Mouse (Mus musculus) lung, adult 18-20 months (tissue): ENCODE data around the gene Dvl2.
"Not testable (repeated sequence)": the region's sequence is repeated elsewhere in the genome, so short reads cannot be mapped to it uniquely, and the experiment has no call there.

Experiments
- DNase-seq, 2 experiments: peaks; one replicate each; pipeline ENCODE4 v3.0.0; 2022; ENCODE audit warnings: mixed read lengths in 2 of 2

Dvl2 gene

DNA sequence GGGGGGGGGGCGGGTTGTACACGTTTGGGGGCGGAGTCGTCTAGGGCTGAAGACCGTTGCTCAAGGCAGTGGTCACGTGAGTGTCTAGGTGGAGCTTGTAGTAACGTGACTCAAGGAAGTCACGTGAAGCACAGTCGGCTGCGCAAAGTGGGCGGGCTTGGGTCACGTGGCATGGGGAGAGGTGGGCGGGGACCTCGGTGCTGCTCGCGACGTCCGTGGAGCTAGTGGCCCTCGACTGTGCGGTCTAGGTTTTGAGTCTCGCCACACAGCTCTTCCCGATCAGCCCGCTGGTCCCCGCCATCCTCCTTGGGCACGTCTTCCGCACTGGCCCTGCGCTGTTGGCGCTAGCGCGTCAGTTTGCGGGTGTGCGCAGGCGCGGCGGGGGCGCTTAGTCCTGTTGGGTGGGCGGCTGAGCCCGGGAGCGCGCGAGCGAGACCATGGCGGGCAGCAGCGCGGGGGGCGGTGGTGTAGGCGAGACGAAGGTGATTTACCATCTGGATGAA is at the start of gene Dvl2:
Gene Dvl2, plus strand, starts transcription at position 200 of the 503 bp plus-strand sequence.
- DNase-seq: peak; percentile 92 to 95

DNA sequence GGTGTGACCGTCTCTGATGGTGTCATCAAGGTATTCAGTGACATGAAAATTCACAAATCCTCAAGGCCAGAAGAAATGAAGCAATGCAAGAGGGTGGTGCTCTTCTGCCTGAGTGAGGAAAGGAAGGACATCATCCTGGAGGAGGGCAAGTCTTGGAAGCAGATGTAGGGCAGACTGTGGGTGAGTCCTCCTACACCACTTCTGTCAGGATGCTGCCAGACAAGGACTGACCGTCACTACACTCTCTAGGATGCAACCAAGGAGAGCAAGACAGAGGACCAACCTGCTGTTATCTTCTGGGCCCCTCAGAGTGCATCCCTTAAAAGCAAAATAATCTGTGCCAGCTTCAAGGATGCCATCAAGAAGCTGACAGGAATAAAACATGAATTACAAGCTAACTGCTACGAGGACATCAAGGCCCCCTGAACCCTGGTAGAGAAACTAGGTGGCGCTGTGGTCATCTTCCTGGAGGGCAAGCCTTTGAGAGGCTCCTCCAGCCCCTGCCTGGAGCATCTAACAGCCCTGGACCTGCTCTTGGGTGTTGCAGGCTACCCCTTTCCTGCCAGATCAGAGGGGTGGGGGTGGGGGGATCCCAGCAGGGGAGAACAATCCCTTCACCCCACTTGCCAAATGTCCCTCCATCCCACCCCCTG is 49.5 kb upstream of the Dvl2 start:
- DNase-seq: no peak

- no peak for DNase-seq
Measured at GRCm38 (mm10) chr11:69952274-69952673, 48.1 kb upstream of the Dvl2 start.

DNA sequence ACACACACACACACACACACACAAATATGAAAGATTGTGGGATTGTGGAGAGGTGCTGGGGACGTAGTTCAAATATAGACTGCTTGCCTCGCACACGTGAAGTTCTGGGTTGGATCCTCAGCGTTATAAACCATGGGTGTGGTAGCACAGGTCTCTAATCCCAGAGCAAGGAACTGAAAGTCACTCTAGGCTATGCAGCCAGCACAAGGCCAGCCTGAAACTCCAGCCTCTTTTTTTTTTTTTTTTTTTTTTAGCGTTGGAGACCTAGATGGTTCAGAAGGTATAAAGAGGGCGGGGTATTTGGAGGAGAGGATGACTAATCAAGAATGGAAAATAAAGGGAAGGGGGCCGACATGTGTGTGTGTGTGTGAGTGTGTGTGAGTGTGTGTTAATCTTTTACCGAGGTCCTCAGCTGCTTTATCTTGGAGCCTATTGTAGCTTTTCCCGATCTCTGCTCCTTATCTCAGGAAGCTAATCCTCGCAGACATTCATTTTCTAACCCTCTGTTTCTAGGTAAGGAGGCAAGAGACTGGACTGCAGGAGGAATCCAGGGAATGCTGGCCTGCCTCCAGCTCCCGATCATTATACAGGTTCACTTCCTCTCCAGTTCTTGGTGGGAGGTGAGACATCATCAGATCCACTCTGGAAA is 47.0 kb upstream of the Dvl2 start:
- DNase-seq: no peak

- DNase-seq: not testable (repeated sequence)
Measured at GRCm38 (mm10) chr11:69955618-69956017, 44.8 kb upstream of the Dvl2 start.

DNA sequence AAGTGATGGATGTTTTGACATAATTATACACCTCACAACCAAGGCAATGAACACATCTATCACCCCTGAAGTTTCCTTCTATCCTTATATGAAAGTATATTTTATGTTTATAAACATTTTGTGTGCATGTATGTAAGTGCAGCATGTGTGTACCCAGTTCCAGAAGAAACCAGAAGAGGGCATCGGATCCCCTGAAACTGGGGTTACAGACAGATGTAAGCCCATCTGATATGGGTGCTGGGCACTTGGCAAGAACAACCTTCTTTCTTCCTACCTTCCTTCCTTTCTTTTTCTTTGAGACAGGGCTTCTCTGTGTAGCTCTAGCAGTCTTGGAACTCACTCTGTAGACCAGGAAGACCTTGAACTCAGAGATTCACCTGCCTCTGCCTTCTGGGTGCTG is 44.2 kb upstream of the Dvl2 start:
- no peak for DNase-seq

DNA sequence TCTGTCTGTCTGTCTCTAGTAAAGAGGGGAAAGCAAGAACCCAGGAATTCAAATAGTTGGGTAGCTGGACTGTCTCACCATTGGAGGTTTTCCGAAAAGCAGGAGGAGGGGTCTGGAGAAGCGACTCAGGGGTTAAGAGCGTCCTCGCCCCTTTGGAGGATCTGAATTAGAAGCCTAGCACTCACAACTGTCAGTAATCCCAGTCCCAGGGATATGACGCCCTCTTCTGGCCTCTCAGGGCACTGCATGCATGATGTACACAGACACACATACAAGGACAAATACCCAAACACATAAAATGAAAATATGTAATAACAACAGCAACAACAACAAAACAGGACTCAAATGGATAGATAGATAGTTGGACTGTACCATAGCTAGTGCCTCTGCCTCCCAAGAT is 39.8 kb upstream of the Dvl2 start:
- DNase-seq: no peak

DNA sequence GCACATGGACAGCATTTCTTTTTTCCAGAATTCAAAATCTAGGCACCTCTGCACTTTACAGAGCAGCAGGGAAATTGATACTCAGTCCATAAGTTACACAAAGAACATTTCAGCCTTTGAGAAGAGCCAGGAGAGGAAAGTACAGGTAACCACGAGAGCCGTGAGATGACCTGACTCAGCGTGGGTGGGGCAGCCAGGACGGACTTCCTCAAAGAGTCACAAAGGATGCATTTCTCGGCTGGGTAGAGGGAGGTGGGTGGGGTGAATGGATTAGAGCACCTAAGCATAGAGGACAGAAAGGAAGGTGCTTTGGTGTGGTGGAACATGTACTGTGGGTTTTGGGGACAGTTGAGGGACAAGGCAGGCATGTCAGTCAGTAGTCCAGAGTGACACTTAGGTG is 38.6 kb upstream of the Dvl2 start:
- DNase-seq: no peak

DNA sequence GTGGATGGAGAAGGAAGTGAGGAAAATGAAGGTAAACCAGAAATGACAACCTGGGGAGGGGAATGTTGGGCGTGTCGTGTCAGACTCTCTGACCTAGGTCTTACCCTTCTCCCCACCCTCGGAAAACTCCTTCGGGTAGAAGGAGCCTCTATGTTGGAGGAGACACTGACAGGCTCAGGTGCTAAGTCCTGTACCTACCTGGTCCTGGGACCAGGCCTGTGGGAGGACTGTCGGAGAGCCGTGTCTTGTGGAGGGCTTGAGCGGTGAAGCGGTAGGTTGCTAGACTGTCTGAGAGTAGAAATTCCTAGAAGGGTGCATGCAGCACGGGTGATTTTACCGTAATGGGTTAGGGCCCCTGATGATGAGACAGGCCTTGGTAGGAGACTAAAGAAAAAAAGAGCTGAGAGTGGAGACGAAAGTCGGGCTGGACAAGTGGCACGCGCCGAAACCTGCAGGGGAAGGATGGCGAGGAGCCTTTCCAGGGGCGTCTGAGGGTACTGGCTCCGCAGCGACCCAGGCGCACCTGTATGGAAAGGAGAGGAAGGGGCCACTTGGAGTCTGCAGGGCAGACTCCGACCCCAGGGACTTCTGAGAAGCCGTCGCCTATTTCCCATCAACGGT is 35.6 kb upstream of the Dvl2 start, which contains the start of gene Cldn7:
Gene Cldn7, plus strand, starts transcription at position 130 of the 621 bp plus-strand sequence.
- no peak for DNase-seq

DNA sequence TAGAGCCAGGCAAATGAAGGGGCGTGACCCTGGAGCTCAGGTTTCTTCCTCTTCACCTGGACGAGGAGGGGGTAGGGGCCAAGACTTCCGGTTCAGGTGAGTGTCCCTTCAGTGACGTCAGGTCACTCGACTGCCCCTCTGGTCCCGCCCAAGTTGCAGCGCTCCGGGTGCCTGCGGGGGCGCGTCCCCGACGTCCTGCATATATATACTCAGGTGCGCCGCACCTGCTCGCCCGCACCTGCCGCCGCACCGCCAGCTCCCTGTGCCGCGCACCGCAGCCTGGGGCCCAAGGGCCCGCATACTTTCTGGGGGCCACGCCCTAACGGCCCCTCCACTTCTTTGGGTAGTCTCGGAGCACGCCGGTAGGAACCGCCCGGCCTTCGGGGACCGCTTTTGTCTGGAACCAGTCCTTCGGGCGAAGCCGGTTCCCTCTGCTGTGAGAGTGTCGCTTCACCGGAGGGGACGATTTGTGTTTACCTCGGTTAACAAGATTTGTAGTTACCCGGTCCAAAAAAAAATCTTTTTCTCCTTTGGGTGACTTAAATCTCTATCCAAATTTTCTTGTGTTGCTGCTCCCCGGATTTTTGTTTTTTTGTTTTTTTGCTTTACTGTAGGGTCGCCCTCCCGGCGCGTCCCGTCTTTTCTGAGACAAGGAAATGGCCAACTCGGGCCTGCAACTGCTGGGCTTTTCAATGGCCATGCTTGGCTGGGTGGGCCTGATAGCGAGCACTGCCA is 35.0 kb upstream of the Dvl2 start:
- peak; percentile 89 to 94 for DNase-seq

DNA sequence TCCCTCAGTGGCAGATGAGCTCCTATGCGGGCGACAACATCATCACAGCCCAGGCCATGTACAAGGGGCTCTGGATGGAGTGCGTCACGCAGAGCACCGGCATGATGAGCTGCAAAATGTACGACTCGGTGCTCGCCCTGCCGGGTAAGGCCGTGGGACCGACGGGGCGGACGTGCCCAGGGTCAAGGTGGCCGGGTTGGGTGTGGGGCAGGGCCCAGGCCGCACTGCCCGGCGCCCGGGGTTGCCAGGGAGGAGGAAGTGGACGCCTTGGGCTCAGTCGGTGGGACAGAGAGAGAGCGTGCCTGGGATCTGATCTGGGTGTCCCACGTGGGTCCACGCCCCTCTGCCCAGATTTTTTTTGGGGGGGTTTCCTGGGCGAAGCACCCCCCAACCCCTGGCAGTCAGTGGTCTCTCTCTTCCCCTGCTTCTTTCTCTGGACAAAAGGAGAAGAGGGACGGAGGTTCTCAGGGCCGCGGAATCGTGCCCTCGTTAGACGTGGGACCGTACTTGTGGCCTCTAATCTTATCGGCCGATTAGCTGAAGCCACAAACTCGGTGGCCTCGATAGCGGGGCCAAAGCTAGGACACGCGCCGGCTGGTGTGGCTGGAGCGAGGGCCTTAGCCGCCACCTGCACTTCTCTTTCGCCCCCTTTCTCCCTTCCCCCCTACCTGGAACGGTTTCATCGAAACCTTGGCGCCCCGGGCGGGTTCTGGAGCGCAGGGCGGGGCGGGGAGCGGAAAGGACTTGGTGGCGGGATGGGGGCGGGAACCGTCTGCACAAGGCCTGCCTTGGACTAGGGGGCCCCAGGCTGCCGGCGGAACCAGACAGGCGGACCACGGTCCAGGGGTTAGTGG is 34.2 kb upstream of the Dvl2 start:
- DNase-seq: peak; percentile 63 to 70

DNA sequence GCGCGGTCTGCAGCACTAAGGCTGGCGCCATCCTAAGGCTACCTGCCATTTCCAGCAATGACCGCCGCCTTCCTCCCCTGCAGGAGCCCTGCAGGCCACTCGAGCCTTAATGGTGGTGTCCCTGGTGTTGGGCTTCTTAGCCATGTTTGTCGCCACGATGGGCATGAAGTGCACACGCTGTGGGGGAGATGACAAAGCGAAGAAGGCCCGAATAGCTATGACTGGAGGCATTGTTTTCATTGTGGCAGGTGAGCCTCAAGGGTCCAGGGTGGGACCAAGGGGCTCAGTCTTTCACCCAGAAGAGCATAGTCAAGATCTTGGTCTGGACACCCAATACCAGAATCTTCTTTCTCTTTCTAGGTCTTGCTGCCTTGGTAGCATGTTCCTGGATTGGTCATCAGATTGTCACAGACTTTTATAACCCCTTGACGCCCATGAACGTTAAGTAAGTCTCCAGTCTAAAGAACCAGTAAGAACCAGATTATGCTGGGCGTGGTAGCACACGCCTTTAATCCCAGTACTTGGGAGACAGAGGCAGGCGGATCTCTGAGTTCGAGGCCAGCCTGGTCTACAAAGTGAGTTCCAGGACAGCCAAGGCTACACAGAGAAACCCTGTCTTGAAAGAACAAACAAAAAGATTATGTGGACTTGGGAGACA is 33.4 kb upstream of the Dvl2 start:
- DNase-seq: no peak

DNA sequence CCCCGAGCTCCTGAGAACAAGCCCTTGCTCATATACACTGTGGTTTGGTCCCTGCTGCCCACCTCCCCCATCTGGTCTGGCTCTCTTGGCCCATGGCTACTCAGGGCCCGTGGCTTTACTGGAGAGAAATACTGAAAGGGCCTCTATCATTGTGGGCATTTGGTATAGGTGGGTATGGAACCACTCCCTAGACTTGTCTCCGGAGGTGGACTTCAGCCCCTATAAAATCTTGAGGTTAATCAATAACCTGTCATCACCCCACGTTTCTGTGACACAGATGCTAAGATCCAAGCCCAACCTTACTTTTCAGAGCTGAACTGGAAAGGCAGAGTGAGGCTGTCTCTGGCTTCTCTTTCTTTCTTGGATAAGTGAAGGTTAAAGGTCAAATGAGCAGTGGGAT is 31.6 kb upstream of the Dvl2 start:
- DNase-seq: no peak

GRCm38 (mm10) chr11:69970222-69970621 is 30.2 kb upstream of the Dvl2 start:
- no peak for DNase-seq

- DNase-seq: no peak
Measured at GRCm38 (mm10) chr11:69970775-69971174, 29.6 kb upstream of the Dvl2 start.

GRCm38 (mm10) chr11:69974907-69975306 is 25.5 kb upstream of the Dvl2 start:
- no peak for DNase-seq

DNA sequence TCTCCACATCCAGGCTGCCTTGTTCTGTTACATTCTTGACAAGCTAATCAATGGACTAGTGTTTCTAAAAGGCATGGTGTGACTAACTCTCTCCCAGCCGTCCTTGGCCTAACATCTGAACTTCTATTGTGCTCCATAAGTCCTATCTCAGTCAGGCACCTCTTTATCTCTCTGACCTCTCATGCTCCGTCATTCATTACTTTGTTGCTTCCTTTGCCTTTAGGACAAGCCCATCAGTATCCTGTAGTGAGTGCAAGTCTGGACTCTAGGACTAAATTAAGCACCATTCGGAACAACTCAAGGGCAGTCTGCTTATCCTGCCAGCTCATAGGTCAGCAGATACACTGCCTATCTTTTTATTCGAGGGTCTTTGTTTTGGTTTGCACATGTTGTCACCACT is 24.1 kb upstream of the Dvl2 start:
- DNase-seq: no peak

DNA sequence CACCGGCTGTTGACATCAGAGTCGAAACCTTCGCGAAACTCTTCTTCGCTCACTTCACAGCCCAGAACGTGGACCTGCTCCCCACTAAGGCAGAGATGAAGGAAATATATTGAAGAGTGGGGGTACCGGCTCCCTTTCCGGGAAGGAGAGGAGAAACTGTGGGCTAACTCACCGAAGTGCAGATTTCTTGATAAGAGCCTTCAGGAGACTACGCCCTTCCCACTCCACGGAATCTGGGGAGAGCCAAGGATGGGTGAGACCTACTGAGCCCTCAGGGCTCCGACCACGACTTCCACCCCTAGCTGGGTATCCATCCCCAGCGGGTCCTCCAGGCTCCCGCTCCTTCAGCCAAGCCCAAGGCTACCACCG is 20.6 kb upstream of the Dvl2 start:
- no peak for DNase-seq

- peak; percentile 96 to 97 for DNase-seq
Measured at GRCm38 (mm10) chr11:69980196-69981140, 19.9 kb upstream of the Dvl2 start.

DNA sequence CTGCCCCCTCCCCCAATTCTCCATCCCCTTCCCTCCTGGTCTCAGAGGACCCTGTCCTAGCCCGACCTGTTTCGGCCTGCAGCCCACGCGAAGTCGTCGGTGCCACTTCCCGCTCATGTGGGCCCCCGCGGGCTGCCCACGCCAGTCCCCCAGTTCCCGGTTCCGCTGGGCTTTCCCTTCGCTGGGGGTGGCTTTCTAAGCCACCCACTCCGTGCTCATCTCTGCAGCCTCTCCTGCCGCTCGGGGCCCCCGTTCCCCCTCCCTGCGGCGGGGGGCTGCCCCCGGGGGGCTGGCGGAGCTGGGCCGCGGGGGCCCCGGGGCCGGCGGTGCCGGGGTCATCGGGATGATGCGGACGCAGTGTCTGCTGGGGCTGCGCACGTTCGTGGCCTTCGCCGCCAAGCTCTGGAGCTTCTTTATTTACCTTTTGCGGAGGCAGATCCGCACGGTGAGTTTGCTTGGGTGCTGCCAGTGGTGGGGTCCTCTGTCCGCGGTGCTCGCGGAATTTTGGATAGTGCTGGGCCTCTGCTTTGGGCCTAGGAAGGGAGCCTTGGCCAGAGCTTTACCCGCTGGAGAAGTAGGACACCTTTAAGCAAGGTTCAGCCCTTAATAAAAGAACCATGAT is 19.1 kb upstream of the Dvl2 start, which contains the start of gene Ctdnep1:
Gene Ctdnep1, plus strand, starts transcription at position 16 of the 622 bp plus-strand sequence.
- peak in 1 of 2 experiments; percentile 27 for DNase-seq
